23 mouse cellular contexts compared by ENCODE assay signal in genomic region chr1:51141381-51141780, GRCm38 (mm10).
"Had no signal": no experiment of that assay in that cellular context is flagged by ENCODE, and none has a peak within 500 bp of the region (broad histone marks: within the 10 kb centered on the region; RNA-seq: fewer than 3 reads in every experiment).

No protein-coding gene starts in this region.

- H3K4me1 ChIP-seq: hindbrain, embryonic 10.5 days; hindbrain, embryonic 12.5 days; intestine, embryonic 15.5 days; limb, embryonic 15.5 days; liver, embryonic 12.5 days had no signal

- H3K9me3 ChIP-seq: heart, embryonic 13.5 days; heart, embryonic 15.5 days; hindbrain, embryonic 10.5 days; hindbrain, embryonic 12.5 days; intestine, embryonic 15.5 days; limb, embryonic 13.5 days; limb, embryonic 15.5 days; liver, embryonic 12.5 days had no signal

- H3K27ac ChIP-seq: gastrocnemius, adult 2 months; heart, adult 2 months; heart, embryonic 13.5 days; heart, embryonic 15.5 days; hindbrain, embryonic 10.5 days; hindbrain, embryonic 12.5 days; hindbrain, embryonic 14.5 days; intestine, embryonic 15.5 days; layer of hippocampus, adult 2 months; left cerebral cortex, adult 2 months; limb, embryonic 13.5 days; limb, embryonic 15.5 days; liver, embryonic 12.5 days; liver, embryonic 14.5 days had no signal

- H3K36me3 ChIP-seq: heart, embryonic 13.5 days; heart, embryonic 15.5 days; hindbrain, embryonic 10.5 days; hindbrain, embryonic 12.5 days; intestine, embryonic 15.5 days; limb, embryonic 13.5 days; limb, embryonic 15.5 days; liver, embryonic 12.5 days had no signal

- DNase-seq: gastrocnemius, adult 2 months; gastrocnemius, postnatal 10 days; gastrocnemius, postnatal 25 days; heart, adult 2 months; heart, postnatal 14 days; heart, postnatal 36 days; kidney, adult 18-20 months; kidney, adult 8-10 months; kidney, postnatal 10 days; kidney, postnatal 25 days; kidney, postnatal 4 days had no signal

- H3K4me3 ChIP-seq: gastrocnemius, adult 2 months; heart, adult 2 months; heart, embryonic 13.5 days; heart, embryonic 15.5 days; hindbrain, embryonic 10.5 days; hindbrain, embryonic 12.5 days; intestine, embryonic 15.5 days; layer of hippocampus, adult 2 months; left cerebral cortex, adult 2 months; limb, embryonic 13.5 days; limb, embryonic 15.5 days; liver, embryonic 12.5 days had no signal

- H3K27me3 ChIP-seq: heart, embryonic 13.5 days; heart, embryonic 15.5 days; hindbrain, embryonic 12.5 days; intestine, embryonic 15.5 days; limb, embryonic 13.5 days; limb, embryonic 15.5 days; liver, embryonic 12.5 days had no signal
